Mouse (Mus musculus): Measurements from ENCODE around the gene Spocd1. TPM values are rescaled to one million over a fixed set of nuclear protein-coding genes. Genes with fewer than 3 reads are reported as not detected.

Gene Spocd1
- 0.13 and 0.21 TPM in 2 replicates for total RNA-seq (2012; rRNA removed)

DNA sequence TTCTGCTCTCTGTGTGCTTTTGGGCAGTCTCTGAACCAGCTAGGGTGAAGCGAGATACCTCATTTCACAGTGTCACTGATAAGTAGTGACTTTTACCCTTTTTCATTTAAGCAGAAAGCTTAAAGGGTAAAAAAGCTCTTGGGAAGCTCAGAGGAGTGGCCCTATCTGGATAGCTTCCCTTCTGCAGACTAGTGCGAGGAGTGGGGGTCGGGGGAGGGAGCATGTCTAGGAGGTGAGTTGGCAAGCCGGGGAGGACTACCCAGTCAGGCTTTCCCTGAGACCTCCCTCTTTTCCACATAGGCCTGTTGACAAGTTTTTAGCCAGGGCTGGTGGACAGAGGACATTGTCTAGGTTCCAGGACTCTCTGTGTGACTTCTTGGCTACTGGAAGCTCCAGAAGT lies at the start of gene Spocd1:
Gene Spocd1, plus strand, starts transcription at position 301 of the 400 bp plus-strand sequence.
- H3K9me3 ChIP-seq (ENCODE audit: control insufficient read depth, insufficient read depth, low read depth, low read length): no peaks in the 10 kb centered on the region
- H3K4me1 ChIP-seq (ENCODE audit: control insufficient read depth in 2 of 2, insufficient read depth in 2 of 2, low read length in 2 of 2, poor library complexity in 1 of 2): no peaks in the 10 kb centered on the region
- no peak within 1 kb of the TSS for H3K27ac ChIP-seq (ENCODE audit: insufficient read depth, low read depth, low read length, poor library complexity, severe bottlenecking)
- TF ChIP-seq HCFC1 (IDR thresholded peaks at IDR 0.05; ENCODE audit: borderline replicate concordance, insufficient read depth, low read length) (no peak), MAFK (IDR thresholded peaks at IDR 0.05; ENCODE audit: insufficient read depth, low read depth, low read length) (no peak), ZNF384 (IDR thresholded peaks at IDR 0.05; ENCODE audit: low read depth, low read length) (no peak), CHD2 (IDR thresholded peaks at IDR 0.05; ENCODE audit: low read depth, low read length) (no peak), ZC3H11A (IDR thresholded peaks at IDR 0.05; ENCODE audit: borderline replicate concordance, low read depth, low read length) (no peak)
- no peak within 1 kb of the TSS for H3K4me3 ChIP-seq (ENCODE audit: insufficient read depth in 1 of 2, low read depth in 1 of 2, low read length in 2 of 2, poor library complexity in 1 of 2, severe bottlenecking in 1 of 2)
- in situ Hi-C loops (cut with MboI; ENCODE audit: low sequenced_read_pairs in 2 of 2, unreplicated experiment in 2 of 2): loop anchor here in 1 of 2 experiments (5.0 kb wide), 1 partner anchor 147 kb away; no protein-coding TSS in a partner anchor
- H3K9ac ChIP-seq (ENCODE audit: insufficient read depth, low read depth, low read length, poor library complexity, severe bottlenecking): no peak within 1 kb of the TSS
- no peak for DNase-seq (ENCODE audit: low read depth, low spot score)
- H3K36me3 ChIP-seq (ENCODE audit: control insufficient read depth, insufficient read depth, low read length, poor library complexity, severe bottlenecking): no peaks in the 10 kb centered on the region

DNA sequence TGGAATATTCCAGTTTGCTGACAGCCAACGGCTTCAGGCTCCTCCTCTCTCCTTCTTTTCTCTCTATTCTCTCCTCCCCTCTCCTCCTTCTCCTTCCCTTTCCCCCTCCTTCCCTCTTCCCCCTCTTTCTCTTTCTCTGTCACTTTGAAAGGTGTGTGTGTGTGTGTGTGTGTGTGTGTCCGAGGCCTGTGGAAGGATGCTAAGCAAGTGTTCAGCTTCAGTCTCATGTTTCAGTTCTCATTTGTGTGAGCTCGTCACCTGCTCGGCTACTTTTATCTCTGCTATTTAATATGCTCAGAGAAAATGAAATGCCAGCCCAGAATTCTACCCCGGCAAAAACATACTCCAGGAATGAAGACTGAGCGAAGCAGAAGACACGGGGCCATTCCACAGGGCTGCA lies 48.4 kb upstream of the Spocd1 start:
- Histone ChIP-seq H3K4me1 (ENCODE audit: control insufficient read depth in 2 of 2, insufficient read depth in 2 of 2, low read length in 2 of 2, poor library complexity in 1 of 2) (peaks cover 13 to 18% of the 10 kb centered on the region in 2 experiments), H3K27ac (ENCODE audit: insufficient read depth, low read depth, low read length, poor library complexity, severe bottlenecking) (no peak overlapping the region), H3K9me3 (ENCODE audit: control insufficient read depth, insufficient read depth, low read depth, low read length) (no peaks in the 10 kb centered on the region), H3K36me3 (ENCODE audit: control insufficient read depth, insufficient read depth, low read length, poor library complexity, severe bottlenecking) (no peaks in the 10 kb centered on the region), H3K9ac (ENCODE audit: insufficient read depth, low read depth, low read length, poor library complexity, severe bottlenecking) (no peak overlapping the region), H3K4me3 (ENCODE audit: insufficient read depth in 1 of 2, low read depth in 1 of 2, low read length in 2 of 2, poor library complexity in 1 of 2, severe bottlenecking in 1 of 2) (no peak overlapping the region)
- no peak for TF ChIP-seq ZC3H11A (IDR thresholded peaks at IDR 0.05; ENCODE audit: borderline replicate concordance, low read depth, low read length)
- no peak for TF ChIP-seq ZNF384 (IDR thresholded peaks at IDR 0.05; ENCODE audit: low read depth, low read length)
- TF ChIP-seq HCFC1 (IDR thresholded peaks at IDR 0.05; ENCODE audit: borderline replicate concordance, insufficient read depth, low read length): no peak
- no peak for TF ChIP-seq CHD2 (IDR thresholded peaks at IDR 0.05; ENCODE audit: low read depth, low read length)
- TF ChIP-seq MAFK (IDR thresholded peaks at IDR 0.05; ENCODE audit: insufficient read depth, low read depth, low read length): no peak
- DNase-seq (ENCODE audit: low read depth, low spot score): no peak
- in situ Hi-C loops (cut with MboI; ENCODE audit: low sequenced_read_pairs in 2 of 2, unreplicated experiment in 2 of 2): no loop called here

DNA sequence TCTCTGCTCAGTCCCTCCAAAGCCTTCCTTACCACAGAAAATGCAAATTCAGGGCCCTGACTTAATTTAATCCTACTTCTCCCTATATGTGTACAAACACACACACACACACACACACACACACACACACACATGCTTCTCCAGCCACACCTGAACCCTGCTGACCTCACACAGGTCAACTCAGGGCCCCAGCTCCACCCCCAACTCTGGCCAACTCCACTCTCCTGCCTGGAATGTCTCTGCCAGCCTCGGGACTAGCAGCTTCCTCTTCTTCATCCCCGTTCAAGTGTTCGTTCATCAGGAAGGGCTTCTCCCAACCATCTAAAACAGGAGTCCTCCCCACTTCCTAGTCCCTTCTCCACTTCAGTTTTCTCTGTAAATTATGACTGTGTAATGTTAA lies 47.4 kb upstream of the Spocd1 start:
- H3K27ac ChIP-seq (ENCODE audit: insufficient read depth, low read depth, low read length, poor library complexity, severe bottlenecking): no peak overlapping the region
- in situ Hi-C loops (cut with MboI; ENCODE audit: low sequenced_read_pairs in 2 of 2, unreplicated experiment in 2 of 2): no loop called here

DNA sequence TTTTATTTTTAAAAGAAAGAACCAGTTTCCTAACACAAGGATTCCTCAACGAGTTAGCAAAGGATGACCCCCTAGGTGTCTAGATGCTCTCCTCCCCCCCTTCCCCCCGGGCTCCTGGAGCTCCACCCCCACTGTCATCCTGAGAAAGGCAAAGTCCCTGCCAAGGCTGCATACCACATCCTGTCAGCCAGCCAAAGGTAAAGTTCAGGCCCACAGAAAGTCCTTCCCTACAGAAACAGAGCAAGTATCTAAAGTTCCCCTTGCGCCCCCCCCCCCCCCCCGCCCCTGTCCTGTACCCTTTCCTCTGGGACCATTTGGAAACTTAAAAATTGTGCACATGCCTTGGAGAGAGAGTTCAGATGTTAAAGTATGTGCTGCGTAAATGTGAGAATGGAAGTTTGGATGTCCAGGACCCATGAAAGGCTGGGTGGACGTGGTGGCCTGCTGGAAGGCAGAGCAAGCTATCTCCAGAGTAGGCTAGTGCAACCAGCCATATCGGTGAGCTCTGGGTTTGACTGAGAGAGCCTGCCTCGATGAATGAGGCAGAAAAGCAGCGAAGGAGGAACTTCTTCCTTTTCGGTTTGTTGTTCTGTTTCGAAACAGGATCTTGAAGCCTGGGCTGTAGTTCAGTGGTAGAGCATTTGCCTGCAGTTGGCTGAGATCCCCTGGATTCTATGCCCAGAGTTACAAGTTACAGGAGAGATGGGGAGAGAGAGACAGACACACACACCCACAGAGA lies 46.3 kb upstream of the Spocd1 start:
- Histone ChIP-seq H3K27ac (ENCODE audit: insufficient read depth, low read depth, low read length, poor library complexity, severe bottlenecking) (no peak overlapping the region), H3K4me3 (ENCODE audit: insufficient read depth in 1 of 2, low read depth in 1 of 2, low read length in 2 of 2, poor library complexity in 1 of 2, severe bottlenecking in 1 of 2) (no peak overlapping the region), H3K36me3 (ENCODE audit: control insufficient read depth, insufficient read depth, low read length, poor library complexity, severe bottlenecking) (no peaks in the 10 kb centered on the region), H3K9me3 (ENCODE audit: control insufficient read depth, insufficient read depth, low read depth, low read length) (no peaks in the 10 kb centered on the region), H3K4me1 (ENCODE audit: control insufficient read depth in 2 of 2, insufficient read depth in 2 of 2, low read length in 2 of 2, poor library complexity in 1 of 2) (peaks cover 13 to 18% of the 10 kb centered on the region in 2 experiments), H3K9ac (ENCODE audit: insufficient read depth, low read depth, low read length, poor library complexity, severe bottlenecking) (no peak overlapping the region; the same call in 1 of the 2 replicates)
- DNase-seq (ENCODE audit: low read depth, low spot score): no peak
- no peak for TF ChIP-seq MAFK (IDR thresholded peaks at IDR 0.05; ENCODE audit: insufficient read depth, low read depth, low read length)
- no peak for TF ChIP-seq ZC3H11A (IDR thresholded peaks at IDR 0.05; ENCODE audit: borderline replicate concordance, low read depth, low read length)
- no peak for TF ChIP-seq HCFC1 (IDR thresholded peaks at IDR 0.05; ENCODE audit: borderline replicate concordance, insufficient read depth, low read length)
- no peak for TF ChIP-seq CHD2 (IDR thresholded peaks at IDR 0.05; ENCODE audit: low read depth, low read length)
- TF ChIP-seq ZNF384 (IDR thresholded peaks at IDR 0.05; ENCODE audit: low read depth, low read length): no peak
- in situ Hi-C loops (cut with MboI; ENCODE audit: low sequenced_read_pairs in 2 of 2, unreplicated experiment in 2 of 2): no loop called here

More for the DNA sequence above, 47.4 kb upstream of the Spocd1 start:
- no peak overlapping the region for H3K4me3 ChIP-seq (ENCODE audit: insufficient read depth in 1 of 2, low read depth in 1 of 2, low read length in 2 of 2, poor library complexity in 1 of 2, severe bottlenecking in 1 of 2)
- no peak for DNase-seq (ENCODE audit: low read depth, low spot score)
- H3K9ac ChIP-seq (ENCODE audit: insufficient read depth, low read depth, low read length, poor library complexity, severe bottlenecking): no peak overlapping the region
- H3K9me3 ChIP-seq (ENCODE audit: control insufficient read depth, insufficient read depth, low read depth, low read length): no peaks in the 10 kb centered on the region
- peaks cover 13 to 19% of the 10 kb centered on the region in 2 experiments for H3K4me1 ChIP-seq (ENCODE audit: control insufficient read depth in 2 of 2, insufficient read depth in 2 of 2, low read length in 2 of 2, poor library complexity in 1 of 2)
- H3K36me3 ChIP-seq (ENCODE audit: control insufficient read depth, insufficient read depth, low read length, poor library complexity, severe bottlenecking): no peaks in the 10 kb centered on the region
- TF ChIP-seq MAFK (IDR thresholded peaks at IDR 0.05; ENCODE audit: insufficient read depth, low read depth, low read length) (no peak), CHD2 (IDR thresholded peaks at IDR 0.05; ENCODE audit: low read depth, low read length) (no peak), ZC3H11A (IDR thresholded peaks at IDR 0.05; ENCODE audit: borderline replicate concordance, low read depth, low read length) (no peak), HCFC1 (IDR thresholded peaks at IDR 0.05; ENCODE audit: borderline replicate concordance, insufficient read depth, low read length) (no peak), ZNF384 (IDR thresholded peaks at IDR 0.05; ENCODE audit: low read depth, low read length) (no peak)
